Mouse (Mus musculus): ENCODE measurements around the gene Nme9.

Nme9 gene

DNA sequence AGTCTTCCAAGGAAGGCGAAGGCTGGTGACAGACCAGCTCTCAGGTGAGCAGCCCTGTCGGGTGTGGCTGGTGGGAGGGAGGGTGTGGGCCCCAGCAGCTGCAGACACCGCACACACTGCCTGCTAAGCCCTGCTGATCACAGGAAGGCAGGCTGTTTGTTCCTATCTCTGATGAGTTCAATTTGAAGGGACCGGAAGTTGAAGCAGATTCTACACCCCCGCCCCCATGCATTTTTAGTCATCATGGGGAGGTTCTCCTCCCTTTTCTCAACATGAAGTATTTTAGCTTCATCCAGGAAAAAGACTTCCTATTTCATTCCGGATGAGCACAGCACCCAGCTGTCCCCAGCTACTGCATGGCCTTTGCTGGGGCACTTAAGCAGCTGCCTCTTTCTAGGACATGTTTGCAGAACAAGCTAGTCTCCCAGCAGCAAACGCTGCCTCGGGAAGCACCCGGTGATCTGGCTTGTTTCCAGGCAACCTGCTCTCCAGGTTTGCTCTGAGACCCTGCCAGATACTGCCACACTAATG lies 28.0 kb downstream of the Nme9 start:
- peak; percentile 40 for DNase-seq (ENCODE audit: low spot score)

- no peak for DNase-seq (ENCODE audit: low spot score)
Measured at GRCm38 (mm10) chr9:99480764-99481163, 29.5 kb downstream of the Nme9 start.

DNA sequence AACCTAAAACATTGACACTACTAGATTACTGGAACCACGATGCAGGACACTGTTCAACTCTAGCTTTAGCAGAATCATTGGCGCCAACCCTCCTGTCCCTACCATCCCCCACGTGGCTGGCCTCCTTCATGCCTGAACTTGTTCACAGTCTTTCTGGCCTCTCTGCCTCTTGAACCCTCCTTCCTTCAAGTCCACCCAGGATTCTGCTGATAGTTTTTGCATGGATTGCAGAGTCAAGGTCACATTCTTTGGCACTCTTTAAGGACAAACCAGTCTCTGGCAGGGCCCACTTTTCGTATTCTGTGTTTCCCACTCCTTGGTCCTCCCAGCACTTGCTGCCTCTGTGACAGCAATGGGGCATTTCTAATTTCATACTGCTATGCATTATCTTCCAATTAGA lies 31.9 kb downstream of the Nme9 start:
- DNase-seq (ENCODE audit: low spot score) = no peak

- no peak for DNase-seq (ENCODE audit: low spot score)
Measured at GRCm38 (mm10) chr9:99484632-99485031, 33.4 kb downstream of the Nme9 start.

- no peak for DNase-seq (ENCODE audit: low spot score)
Measured at GRCm38 (mm10) chr9:99485144-99485543, 33.9 kb downstream of the Nme9 start.

DNA sequence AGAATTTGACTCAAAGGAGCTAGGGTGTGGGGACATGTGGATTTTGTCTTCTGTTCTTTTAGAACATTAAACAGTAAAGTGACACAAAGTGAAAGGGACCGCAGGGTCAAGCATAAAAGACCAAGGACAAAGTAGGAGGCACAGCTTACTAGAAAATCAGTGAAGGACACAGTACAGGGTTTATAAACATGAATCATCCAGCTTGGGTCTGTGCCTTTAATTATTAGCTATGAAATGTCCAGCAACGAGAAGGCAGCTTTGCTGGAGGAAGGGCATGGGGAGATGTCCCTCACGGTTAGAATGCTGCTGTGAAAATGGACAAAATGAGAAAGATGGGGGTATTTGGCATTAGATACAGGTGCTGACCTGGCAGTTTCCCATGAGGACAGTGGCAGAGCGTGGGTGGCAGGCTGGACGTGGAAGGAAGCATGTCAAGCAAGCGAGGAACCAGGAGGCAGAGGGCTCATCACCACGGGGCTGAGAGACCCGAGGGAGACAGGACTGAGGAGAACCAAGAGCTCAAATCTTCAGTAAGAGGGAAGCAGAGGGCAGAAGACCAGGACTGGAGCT lies 35.9 kb downstream of the Nme9 start:
- DNase-seq (ENCODE audit: low spot score) = no peak

DNA sequence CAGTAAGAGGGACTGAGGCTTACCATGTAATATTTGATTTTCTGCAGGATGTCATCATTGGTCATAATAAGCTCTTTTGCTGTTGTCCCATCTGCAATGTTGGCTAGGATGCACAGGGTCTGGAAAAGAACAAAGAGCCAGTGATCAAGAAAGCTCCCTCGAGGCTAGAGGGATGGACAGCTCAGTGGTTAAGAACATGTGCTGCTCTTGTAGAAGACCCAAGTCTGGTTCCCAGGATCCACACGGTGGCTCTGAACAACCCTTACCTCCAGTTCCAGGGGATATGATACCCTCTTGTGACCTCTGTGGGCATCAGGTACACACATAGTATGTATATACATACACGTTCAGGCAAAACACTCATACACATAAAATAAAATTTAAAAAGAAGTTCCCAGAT lies 36.6 kb downstream of the Nme9 start:
- DNase-seq (ENCODE audit: low spot score) = no peak

DNA sequence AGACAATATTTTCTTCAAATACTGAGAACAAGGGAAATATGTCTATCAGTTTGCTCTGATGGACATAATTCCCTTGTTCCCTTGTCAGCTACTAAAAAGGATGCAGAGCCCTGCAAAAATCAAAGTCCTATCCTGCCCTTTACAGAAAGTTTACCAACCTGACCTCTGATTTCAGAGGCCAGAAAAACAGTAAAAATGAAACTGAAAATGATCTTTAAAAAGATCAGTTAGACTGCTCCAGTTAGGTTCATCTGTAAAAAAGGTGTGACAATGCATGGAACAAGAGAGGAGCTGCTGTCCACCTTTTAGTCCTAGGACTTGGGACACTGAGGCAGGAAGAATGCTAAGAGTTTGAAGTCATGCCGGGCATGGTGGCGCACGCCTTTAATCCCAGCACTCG lies 39.8 kb downstream of the Nme9 start:
- DNase-seq (ENCODE audit: low spot score) = no peak

DNA sequence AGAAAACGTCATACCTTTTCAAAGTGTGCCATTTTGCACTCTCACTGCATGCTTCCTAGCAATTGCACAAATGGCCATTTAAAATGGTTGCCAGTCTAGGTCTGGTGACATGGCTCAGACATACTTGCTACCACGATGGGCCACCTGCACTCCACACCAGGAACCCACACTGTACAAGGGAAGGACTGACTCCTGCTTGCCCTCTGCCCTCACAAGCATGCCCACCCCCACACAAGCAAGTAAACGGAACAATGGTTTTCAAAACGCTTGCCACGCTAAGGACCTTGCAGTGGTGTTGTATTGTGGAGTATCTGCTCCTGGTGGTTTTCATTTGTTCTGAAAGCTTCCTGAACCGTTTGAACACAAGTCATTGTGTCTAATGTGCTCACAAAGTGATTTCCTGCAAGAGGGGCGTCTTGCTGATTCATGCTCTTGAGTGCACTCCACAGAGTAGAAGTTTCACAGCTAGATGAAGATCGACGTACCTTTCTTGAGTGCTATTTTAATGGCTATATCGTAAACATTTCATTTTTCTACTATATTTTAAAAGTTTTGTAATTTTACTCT lies 41.4 kb downstream of the Nme9 start:
- no peak for DNase-seq (ENCODE audit: low spot score)

DNA sequence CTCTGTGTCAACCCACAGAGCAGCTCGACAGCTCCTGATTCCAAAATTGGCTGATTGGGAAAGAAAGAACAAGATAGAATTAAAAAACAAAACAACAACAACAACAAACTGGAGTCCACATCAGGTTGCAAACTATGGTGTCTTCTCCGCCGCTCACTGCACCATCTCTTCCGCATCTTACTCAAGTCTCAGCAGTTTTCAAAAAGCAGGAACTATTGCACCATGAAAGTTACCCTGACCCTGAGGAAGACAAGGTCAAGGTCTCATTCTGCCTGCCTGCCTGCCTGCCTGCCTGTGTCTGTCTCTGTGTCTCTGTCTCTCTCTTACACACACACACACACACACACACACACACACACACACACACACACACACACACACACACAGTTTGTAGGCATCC lies 48.1 kb downstream of the Nme9 start:
- DNase-seq (ENCODE audit: low spot score) = no peak

DNA sequence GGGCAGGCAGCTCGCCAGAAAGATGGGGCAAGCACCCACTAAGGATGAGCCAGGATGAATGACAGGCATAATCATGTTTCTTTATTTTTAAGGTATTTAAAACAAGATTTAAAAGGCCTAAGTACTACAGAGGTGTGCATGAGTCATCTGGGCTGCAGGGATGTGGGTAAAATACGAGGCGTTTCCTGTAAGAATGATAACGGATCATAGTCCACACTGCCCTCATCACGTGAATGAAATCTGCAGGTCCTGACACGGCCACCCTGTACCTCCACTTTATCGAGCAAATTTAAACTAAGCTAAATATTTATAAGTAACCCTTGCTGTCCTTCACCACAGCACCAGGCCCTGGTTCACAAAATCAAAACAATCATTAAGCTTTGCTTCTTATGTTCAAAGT lies 54.6 kb downstream of the Nme9 start:
- no peak for DNase-seq (ENCODE audit: low spot score)
